Mouse (Mus musculus): ENCODE data around the gene 2610028H24Rik.
A peak's percentile ranks its signal among the peaks of the same experiment; 100 is the strongest.

The 2610028H24Rik gene

DNA sequence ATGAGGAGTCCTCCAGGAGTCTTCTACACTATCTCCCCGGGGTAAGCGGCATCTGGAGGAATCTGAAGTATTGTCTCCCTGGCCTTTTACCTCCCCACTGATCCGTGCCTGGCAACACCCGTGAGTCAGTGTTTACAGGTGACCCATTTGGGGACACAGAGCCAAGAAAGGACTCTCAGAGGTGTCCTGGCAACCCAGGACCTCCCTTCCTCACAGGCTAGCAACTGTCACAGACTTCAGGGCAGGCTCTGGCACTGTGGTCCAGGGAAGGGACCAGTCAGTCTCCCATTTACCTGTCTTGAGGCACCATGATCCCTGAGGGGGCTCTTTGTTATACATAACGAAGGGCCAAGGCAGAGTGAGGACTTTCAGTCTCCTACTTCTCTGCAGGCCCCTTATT lies at the start of gene 2610028H24Rik:
2610028H24Rik (plus strand) TSS at position 231 of the 400 bp plus-strand sequence.
- no peak for DNase-seq

DNA sequence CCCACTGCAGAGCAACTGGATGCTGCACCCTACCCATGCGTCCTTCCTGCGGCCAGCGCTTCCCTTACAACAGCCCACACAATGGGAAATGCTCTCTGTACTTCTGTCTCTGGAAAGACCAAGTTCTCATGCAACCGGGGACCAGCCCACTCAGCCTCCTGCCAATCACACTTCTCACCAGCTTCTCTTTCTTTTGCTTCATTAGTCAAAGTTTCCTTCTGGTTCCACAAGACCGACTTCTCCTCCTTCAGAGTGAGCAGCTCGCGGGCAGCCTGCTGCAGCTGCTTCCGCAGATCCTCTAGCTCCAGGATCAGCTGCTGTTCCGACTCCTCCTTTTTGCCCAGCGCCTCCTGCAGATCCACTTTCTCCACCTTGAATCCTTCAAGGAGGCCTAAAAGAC lies 40.4 kb upstream of the 2610028H24Rik start:
- no peak for DNase-seq

DNA sequence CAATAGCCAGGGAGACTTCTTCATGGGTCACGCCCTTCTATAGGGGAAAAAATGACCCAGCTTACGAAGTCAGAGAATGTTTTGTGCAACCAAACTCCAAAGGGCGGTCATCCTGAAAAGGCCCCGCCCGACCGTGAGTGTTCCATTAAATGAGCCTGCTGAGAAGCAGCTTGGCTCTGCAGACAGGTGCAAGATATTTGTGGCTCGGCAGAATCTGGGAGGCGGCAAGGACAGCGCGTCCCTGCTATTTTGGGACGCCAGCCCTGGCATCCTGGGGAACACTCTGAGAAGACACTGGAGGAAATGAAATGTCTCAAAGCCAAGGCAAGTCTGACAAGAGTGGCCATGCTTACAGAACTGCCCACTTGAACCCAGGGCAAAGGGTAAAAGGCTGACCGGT lies 32.1 kb upstream of the 2610028H24Rik start:
- peak; percentile 75 for DNase-seq

DNA sequence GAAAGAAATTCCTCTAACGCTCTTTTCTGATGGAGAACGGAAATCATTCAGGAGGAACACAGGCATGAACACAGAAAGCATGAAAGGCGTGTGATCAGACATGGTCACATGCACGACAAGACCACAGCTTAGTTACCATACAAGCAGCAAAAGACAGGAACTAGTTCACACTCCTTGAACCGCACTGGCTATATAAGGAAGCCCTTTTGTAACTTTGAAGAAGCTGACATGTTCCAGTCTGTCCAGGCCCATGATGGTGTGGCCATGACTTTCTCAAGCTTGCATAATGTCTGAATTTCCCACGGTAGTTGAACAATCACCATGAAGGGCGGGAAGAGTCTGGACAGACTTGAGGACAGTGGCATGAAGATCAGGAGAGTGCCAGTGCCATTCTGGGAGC lies 23.2 kb upstream of the 2610028H24Rik start:
- DNase-seq, result no peak

DNA sequence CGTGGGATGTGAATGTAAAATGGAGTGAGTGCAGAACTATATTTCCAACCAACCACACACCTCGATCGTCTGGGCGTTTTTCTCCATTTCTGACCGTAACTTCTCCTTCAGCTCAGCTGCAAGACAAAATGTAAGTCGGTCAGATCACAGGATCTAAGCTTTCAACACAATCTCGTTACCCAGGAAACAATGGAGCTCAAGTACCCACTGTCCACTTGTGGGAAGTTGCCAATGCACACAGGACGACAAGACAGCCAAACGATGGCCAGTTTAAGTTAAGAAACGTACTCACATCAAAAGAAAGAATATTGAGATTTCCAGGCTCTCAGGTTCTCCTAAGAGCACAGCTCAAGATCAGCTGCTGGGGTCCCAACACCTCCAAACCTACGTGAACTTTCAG lies 15.0 kb upstream of the 2610028H24Rik start:
- DNase-seq, result no peak

DNA sequence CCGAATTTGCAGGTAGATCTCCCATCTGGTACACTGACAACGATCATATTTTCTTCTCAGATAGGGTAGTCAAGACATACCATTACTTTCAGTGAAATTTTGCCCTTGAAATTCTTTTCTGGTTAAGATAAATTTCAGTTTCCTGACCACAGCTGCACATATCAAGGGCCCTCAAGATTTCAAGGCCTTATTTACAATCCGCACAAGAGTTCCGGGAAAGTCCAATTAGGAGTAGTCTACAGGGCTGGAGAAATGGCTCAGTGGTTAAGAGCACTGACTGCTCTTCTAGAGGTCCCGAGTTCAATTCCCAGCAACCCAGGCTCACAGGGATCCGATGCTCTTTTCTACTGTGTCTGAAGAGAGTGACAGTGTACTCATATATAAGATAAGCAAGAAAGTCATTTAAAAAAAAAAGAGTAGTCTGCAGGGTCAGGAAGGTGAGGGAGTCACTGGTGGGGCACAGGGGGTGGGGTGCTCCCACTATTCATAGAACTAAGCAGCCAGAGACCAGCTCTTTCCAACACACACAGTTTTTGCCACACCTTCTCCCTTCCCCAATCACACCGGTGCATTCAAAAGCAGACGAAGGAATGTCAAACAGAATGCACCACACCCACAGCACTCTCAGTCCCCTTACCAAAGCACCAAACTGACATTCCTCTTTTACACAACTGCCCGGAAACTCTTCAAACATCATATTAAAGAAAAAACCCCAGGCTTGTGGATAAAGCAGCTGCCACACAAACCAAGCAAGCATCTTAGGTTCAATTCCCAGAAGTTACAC lies 9.6 kb upstream of the 2610028H24Rik start:
- DNase-seq, result no peak

DNA sequence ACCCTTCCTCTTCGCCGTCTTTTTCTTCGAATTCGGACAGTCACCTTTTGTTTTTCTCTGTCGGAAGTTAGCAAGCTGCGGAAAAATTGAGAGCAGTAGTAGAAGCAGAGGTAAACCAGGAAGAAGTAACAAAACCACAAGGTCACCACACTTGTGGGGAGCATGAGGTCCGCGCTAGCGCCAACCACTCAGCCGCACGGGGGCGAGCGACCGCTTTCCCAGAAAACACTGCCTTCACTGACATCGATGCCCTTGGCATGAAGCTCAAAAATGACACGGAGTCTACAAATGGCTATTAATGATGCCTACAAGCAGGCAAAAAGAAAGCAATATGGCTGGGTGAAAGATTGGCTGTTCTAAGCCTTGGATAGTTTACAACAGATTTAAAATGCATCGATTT lies 8.6 kb upstream of the 2610028H24Rik start, which contains the start of gene AC141477.1:
AC141477.1 (minus strand) TSS at position 164 of the 400 bp plus-strand sequence.
- DNase-seq, result no peak

DNA sequence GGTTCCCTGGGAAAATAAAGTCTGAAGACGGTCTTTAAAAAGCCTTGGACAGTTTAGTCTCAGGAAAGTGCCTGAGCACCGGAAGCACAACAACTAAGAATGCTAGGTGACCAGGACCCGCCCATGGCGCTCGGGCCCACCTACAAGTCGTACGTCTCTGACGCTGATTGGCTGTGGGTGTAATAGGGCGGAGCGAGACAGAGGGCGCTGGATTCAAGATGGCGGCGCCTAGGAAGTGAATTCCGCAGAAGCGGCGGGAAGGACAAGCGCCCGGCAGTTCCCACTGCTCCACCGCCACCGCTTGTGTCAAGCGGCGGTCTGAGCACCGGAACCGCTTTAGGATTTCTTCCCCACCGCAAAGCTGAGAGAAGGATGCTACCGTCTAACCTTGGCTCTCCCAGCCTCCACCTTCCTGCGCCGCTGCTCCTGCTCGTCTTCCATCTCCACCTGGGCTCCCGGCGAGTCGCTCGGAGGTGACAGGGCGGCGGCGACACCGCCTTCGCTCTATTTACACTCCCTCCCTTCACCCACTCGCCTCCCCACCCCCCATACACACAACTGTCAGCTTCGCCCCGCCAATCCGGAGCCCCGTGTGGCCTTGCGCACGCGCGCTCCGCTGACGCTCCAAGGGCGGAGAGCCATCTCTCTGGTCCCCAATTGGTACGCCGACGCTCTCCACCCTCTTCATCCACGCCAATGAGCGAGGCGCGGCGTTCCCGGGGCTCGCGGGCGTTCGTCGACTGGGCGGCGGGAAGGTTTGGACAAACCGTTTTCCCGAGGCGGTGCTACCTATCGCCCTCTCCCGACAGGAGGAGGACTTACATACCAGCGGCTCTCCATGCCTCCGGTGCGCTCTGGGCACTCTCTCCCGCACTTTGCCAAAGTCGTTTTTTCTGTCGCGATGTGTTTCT lies 6.4 kb upstream of the 2610028H24Rik start, which contains the start of gene Pcnt:
Pcnt (minus strand) TSS at position 609 of the 911 bp plus-strand sequence.
- peak; percentile 98 for DNase-seq

DNA sequence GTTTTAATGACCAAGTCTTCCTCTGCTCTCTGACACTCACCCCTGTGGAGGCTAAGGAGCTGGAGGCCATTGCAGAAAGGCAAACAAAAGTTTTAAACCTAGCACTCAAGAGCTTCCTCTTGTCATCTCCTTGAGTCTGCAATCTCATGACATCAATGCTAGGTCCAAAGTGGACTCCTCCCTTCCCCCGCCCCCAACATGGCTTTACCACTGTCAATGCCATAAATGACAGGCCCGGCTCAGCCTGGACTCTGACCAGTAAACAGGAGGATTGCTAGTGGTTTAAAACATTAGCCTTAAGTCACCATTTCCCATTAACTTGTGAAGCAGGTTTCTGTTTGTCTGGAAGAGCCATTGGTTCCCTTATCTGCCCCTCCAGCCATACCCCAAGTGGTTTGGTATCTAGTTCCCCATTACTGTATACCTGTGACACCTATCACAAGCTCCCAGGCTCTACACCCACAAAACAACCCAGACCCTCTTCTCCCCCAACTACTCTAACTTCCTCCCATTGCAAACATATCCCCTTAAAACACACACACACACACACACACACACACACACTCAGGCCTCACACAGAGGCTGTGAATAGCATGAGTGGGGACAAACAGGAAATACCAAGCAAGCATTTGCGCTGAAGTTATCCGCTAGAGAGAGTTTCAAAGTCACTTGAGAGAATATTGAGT lies 2.7 kb upstream of the 2610028H24Rik start:
- DNase-seq, result peak; percentile 30

DNA sequence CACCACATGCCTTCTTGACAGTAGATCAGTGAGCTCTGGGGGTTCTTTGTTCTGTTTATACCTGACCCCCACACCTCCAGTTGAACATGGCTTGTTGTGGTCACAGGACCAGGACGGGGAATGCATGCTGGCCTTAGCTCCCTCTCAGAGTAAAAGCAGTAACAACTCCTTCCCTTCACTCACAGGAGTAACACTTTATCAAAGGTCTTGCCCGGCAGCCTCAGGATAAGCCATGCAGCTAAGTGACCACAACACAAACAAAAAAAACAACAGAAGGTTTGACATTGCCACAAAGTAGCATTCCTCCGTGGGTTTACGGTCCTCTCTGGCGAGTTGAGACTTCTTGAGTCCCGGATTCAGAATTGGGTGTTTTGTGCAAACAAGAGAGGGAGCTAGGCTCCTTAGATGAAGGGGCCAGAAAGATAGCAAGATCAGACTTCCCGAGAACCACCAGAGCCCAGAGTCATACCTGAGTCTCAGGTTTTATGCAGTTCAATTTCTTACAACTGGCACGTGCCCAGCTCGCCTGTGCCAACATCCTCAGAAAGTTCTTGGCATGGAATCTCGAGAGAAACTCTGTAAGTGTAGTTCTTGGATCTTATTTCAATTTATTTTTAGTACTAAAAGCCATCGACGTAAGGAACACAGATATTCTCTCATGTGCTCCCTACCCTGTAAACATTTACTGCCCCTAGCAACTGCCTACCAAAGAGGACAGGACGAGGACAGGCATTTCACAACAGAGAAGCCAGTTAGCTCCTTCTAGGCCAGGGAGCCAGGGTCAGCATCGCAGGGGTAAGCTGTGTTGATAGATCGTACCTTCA lies 1.3 kb upstream of the 2610028H24Rik start:
- no peak for DNase-seq

DNA sequence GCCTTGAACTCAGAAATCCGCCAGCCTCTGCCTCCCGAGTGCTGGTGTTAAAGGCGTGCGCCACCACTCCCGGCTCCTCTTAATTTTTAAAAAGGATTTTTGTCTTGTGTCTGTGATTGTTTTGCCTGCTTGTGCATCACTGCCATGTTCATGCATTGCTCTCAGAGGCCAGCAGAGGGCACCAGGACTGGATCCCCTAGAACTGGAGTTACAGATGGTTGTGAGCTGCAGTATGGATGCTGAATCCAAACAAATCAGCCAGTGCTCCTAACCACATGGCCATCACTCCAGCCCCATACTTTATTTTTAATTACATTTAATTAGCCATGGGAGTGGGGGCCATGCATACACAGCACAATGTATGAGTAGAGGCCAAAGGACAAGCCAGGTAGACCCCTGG lies 6.4 kb downstream of the 2610028H24Rik start:
- DNase-seq, result peak; percentile 55

DNA sequence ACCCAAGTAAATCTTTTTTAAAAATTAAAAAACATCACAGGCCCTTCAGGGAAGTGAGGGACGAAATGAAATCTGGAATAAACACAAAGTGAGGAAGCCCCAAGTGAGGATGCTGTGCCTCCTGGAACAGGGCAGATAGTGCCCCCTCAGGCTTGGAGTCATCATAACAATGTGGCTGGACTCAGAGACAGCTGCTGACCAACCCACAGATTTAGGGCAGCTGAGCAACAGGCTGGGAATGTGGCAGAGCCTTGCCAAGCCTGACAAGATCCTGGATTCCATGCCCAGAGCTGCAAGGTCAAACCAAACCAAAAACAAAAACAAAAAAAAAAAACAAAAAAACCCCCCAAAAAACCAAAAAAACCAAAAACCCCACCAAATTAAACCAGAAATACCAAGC lies 12.4 kb downstream of the 2610028H24Rik start:
- no peak for DNase-seq

DNA sequence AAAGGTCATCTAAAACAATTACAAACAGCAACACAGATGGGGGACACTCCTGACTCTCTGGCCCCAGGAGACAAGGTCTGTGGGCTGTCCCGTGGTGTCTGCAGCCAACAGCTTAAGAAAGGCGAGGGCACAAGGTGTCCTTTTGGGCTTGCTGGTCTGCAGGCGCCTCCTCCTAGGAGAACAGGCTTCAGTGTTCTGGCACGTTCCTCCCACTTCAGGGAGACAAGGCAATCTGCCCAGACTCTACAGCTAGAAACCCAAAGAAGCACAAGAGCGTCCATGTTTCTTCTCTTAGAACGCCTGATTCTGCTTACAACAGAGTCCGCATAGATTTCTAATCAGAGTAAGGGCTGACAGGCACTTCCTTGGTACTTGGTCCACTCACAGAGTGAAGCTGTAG lies 13.4 kb downstream of the 2610028H24Rik start:
- no peak for DNase-seq

DNA sequence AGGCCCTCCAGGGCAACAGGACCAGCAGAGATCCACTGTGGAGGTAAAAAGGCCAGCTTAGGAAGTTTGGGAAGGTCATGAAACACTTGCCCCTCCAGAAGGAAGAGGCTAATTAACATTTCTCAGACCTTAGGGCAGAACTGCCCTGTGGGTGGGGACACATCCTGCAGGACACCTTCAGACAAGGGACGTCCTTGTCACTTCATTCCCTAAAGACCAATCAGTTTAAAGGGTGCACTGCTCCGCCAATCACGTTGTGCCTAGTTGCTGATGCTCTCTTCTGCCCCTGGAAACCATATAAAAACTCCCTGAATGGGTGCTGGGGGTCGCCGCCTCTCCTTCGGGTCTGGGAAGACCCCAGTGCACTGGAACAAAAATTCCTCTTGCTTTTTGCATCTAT lies 13.8 kb downstream of the 2610028H24Rik start:
- DNase-seq, result no peak

DNA sequence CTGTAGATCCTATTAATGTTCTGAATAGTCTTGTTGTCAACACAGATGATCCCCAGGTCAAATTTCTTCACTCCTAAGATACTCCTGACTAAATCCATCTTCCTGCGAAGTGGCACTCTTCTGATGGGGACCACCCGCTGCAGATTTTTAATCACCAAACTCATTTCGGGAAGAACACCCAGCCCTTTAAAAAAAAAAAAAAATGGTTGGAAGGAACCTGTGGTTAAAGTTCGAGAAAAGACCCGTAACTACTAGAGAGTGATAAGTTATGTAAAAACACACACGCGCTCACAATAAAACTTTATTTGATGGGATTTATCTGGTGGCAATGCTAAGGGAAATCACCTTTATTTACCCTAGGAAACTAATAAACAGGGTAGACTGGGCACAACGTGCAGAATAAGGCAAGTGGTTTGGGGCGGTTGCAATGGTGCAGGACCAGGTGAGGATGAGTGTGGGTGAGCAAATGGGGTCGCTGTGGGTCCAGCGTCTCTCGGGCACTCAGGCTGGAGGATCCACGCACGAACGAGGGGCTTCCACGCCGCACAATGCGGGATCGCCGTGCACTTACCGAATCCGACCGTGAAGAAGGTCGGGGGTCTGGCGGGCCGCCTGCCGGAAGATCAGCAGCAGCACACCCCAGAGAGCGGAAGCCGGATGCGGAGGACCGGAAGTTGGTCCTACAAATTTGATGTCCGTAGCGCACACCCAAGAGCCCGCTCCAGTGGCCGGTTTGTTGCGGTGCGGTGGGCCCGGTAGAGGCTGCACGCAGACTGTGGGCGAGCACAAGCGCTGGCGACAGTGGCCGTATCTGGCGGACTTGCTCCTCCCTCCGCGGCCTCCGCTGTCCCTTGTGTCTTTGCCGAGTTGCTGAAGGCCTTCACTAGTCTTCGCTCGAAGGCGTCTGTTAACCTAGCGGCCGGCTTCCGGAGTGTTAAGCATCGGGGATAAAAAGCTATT lies 19.6 kb downstream of the 2610028H24Rik start, which contains the start of the genes Mcm3ap and Ybey:
Mcm3ap (plus strand) TSS at position 725 of the 960 bp plus-strand sequence.
Ybey (minus strand) TSS at position 912 of the 960 bp plus-strand sequence.
- DNase-seq, result peak; percentile 86

DNA sequence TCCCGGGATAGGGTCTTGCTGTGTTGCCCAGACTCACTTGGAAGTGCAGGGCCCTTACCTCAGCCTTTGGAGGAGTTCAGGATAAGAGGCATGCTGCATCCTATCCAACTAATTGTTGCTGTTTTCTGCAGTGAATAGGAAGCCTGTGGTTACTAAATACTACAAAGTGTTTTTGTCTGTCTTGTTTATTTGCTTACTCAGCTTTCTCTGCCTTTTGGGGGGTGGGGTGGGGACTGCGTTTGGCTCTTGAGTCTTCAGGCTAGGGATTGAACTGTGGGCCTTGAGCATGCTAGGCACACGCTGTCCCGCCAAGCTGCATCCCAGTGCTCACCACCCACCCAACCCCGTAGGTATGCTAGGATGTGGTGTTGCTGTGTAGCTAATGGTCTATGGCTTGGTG lies 24.9 kb downstream of the 2610028H24Rik start:
- no peak for DNase-seq

DNA sequence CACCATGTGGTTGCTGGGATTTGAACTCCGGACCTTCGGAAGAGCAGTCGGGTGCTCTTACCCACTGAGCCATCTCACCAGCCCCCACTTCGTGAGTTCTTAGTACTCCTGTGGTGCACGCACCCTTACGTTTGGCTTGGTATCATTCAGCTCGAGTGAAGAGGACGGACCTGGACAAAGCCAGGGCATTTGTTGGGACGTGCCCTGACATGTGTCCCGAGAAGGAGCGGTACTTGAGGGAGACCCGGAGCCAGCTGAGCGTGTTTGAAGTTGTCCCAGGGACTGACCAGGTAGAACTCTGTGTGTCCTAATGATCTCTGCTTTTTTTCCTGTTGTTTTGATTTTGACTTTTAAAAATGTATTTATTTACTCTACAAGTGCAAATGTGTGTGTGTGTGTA lies 32.0 kb downstream of the 2610028H24Rik start:
- DNase-seq, result no peak

DNA sequence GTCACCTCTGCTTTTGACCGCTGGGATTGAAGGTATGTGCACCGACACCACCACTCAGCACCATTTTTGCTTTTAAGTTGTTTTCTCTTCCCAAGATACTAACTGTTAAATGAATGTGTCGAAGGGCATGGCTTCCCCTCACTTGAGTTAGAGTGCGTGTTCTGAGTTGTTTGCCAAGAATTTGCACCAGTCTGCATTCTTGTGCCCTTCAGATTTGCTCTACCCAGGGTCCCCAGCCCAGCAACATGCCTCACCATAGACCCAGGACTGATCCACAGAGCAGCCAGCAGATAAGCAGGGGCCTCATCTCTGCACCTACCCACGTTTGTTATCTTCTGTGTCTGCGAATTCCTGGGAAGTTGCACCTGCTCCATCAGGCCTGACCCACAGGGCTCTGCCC lies 32.6 kb downstream of the 2610028H24Rik start:
- no peak for DNase-seq

DNA sequence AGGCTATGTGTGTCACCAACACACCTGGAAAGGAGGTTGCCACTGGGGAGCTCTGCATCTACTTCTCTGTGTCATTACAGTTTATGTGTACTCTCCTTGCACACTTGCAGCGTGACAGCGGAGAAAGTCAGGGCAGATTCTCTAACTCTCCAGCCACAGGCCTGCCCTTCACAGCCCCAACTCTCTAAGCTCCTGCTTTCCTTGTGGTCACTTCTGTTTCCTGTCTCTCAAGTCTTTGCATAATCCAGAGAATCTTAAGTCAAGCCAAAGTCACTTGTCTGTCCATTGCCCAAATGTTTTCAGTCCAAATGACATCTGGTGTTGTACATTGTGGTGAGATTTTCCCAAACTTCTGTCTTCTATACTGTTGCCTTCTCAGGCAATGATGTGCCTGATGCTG lies 37.4 kb downstream of the 2610028H24Rik start:
- DNase-seq, result no peak

DNA sequence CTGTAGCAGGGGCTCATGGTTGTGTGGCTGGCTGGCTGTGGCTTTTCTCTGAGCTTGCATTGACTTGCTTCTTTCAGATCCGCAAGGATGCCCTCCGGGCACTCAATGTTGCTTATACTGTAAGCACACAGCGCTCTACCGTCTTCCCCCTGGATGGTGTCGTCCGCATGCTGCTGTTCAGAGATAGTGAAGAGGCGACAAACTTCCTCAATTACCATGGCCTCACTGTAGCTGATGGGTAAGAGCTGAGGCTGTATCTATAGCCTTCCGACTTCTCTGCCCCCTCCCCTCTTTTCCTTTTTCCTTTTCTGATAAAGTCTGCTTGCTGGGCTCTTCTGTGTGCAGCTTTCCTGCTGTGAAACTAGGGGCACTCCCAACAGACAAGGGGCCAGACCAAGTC lies 39.4 kb downstream of the 2610028H24Rik start:
- DNase-seq, result no peak

DNA sequence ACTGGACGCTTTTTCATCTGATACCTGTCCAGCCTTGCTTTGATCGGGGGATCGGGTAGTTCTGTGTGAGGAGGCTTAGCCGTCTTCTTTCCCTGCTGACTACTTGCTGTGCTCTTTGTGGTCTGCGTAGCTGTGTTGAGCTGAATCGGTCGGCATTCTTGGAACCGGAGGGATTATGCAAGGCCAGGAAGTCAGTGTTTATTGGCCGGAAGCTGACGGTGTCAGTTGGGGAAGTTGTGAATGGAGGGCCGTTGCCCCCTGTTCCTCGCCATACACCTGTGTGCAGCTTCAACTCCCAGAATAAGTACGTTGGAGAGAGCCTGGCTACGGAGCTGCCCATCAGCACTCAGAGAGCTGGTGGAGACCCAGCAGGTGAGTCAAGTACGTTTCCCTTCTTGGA lies 40.3 kb downstream of the 2610028H24Rik start:
- no peak for DNase-seq
